Mouse (Mus musculus): ENCODE data around the gene Shpk. TPM values are rescaled to one million over a fixed set of nuclear protein-coding genes. Genes with fewer than 3 reads are reported as not detected.

Shpk gene
- polyA plus RNA-seq, 1 experiment: 1.3 TPM

GRCm38 (mm10) chr11:73236731-73237130, 37.5 kb downstream of the Shpk start:
- Histone ChIP-seq H3K4me2 (ENCODE audit: low read depth) (no peak overlapping the region), H3K79me2 (ENCODE audit: control insufficient read depth, insufficient read depth) (no peaks in the 10 kb centered on the region), H3K36me3 (ENCODE audit: control insufficient read depth, insufficient read depth) (no peaks in the 10 kb centered on the region), H3ac (ENCODE audit: control insufficient read depth, insufficient read length) (no peak overlapping the region), H3K4me3 (no peak overlapping the region), H3K27me3 (ENCODE audit: control insufficient read depth, insufficient read depth, insufficient read length) (peaks cover 10% of the 10 kb centered on the region)
- TF ChIP-seq POLR2A (IDR thresholded peaks at IDR 0.05; ENCODE audit: insufficient read length, low read depth) (no peak), E2F4 (IDR thresholded peaks at IDR 0.05; ENCODE audit: insufficient read depth) (no peak), POLR2AphosphoS2 (IDR thresholded peaks at IDR 0.05; ENCODE audit: insufficient read length, low read depth) (no peak), CEBPB (IDR thresholded peaks at IDR 0.05; ENCODE audit: insufficient read depth, poor library complexity, severe bottlenecking) (no peak), MYOG (IDR thresholded peaks at IDR 0.05; ENCODE audit: control insufficient read depth in 1 of 3, insufficient read depth in 1 of 3, insufficient read length in 2 of 3, low read depth in 2 of 3) (no peak), REST (IDR thresholded peaks at IDR 0.05; ENCODE audit: insufficient read depth, insufficient read length) (no peak), MAX (IDR thresholded peaks at IDR 0.05; ENCODE audit: low read depth) (no peak), SRF (IDR thresholded peaks at IDR 0.05; ENCODE audit: control insufficient read depth, insufficient read length, low read depth) (no peak), TCF12 (IDR thresholded peaks at IDR 0.05; ENCODE audit: insufficient read depth, poor library complexity, severe bottlenecking) (no peak), TCF3 (IDR thresholded peaks at IDR 0.05; ENCODE audit: insufficient read length, low read depth) (no peak), MYOD1 (IDR thresholded peaks at IDR 0.05; ENCODE audit: control insufficient read depth in 1 of 3, insufficient read length in 2 of 3, low read depth in 2 of 3) (no peak), USF1 (IDR thresholded peaks at IDR 0.05; ENCODE audit: low read depth) (no peak)

GRCm38 (mm10) chr11:73242199-73242598, 42.9 kb downstream of the Shpk start:
- Histone ChIP-seq H3K36me3 (ENCODE audit: control insufficient read depth, insufficient read depth) (no peaks in the 10 kb centered on the region), H3K27me3 (ENCODE audit: control insufficient read depth, insufficient read depth, insufficient read length) (peaks cover 10% of the 10 kb centered on the region), H3K4me3 (no peak overlapping the region), H3K4me2 (ENCODE audit: low read depth) (no peak overlapping the region), H3ac (ENCODE audit: control insufficient read depth, insufficient read length) (no peak overlapping the region), H3K79me2 (ENCODE audit: control insufficient read depth, insufficient read depth) (no peaks in the 10 kb centered on the region)
- TF ChIP-seq SRF (IDR thresholded peaks at IDR 0.05; ENCODE audit: control insufficient read depth, insufficient read length, low read depth) (no peak), REST (IDR thresholded peaks at IDR 0.05; ENCODE audit: insufficient read depth, insufficient read length) (no peak), MAX (IDR thresholded peaks at IDR 0.05; ENCODE audit: low read depth) (no peak), USF1 (IDR thresholded peaks at IDR 0.05; ENCODE audit: low read depth) (no peak), TCF12 (IDR thresholded peaks at IDR 0.05; ENCODE audit: insufficient read depth, poor library complexity, severe bottlenecking) (no peak), MYOD1 (IDR thresholded peaks at IDR 0.05; ENCODE audit: control insufficient read depth in 1 of 3, insufficient read length in 2 of 3, low read depth in 2 of 3) (no peak), POLR2AphosphoS2 (IDR thresholded peaks at IDR 0.05; ENCODE audit: insufficient read length, low read depth) (no peak), CEBPB (IDR thresholded peaks at IDR 0.05; ENCODE audit: insufficient read depth, poor library complexity, severe bottlenecking) (no peak), POLR2A (IDR thresholded peaks at IDR 0.05; ENCODE audit: insufficient read length, low read depth) (no peak), MYOG (IDR thresholded peaks at IDR 0.05; ENCODE audit: control insufficient read depth in 1 of 3, insufficient read depth in 1 of 3, insufficient read length in 2 of 3, low read depth in 2 of 3) (no peak), TCF3 (IDR thresholded peaks at IDR 0.05; ENCODE audit: insufficient read length, low read depth) (no peak)

GRCm38 (mm10) chr11:73242777-73243176, 43.5 kb downstream of the Shpk start:
- H3ac ChIP-seq (ENCODE audit: control insufficient read depth, insufficient read length): no peak overlapping the region
- no peak overlapping the region for H3K4me2 ChIP-seq (ENCODE audit: low read depth)
- no peak for TF ChIP-seq POLR2AphosphoS2 (IDR thresholded peaks at IDR 0.05; ENCODE audit: insufficient read length, low read depth)
- no peak for TF ChIP-seq TCF3 (IDR thresholded peaks at IDR 0.05; ENCODE audit: insufficient read length, low read depth)
- TF ChIP-seq POLR2A (IDR thresholded peaks at IDR 0.05; ENCODE audit: insufficient read length, low read depth): no peak
- no peak for TF ChIP-seq SRF (IDR thresholded peaks at IDR 0.05; ENCODE audit: control insufficient read depth, insufficient read length, low read depth)
- no peak for TF ChIP-seq TCF12 (IDR thresholded peaks at IDR 0.05; ENCODE audit: insufficient read depth, poor library complexity, severe bottlenecking)
- no peak for TF ChIP-seq MYOD1 (IDR thresholded peaks at IDR 0.05; ENCODE audit: control insufficient read depth in 1 of 3, insufficient read length in 2 of 3, low read depth in 2 of 3)
- TF ChIP-seq REST (IDR thresholded peaks at IDR 0.05; ENCODE audit: insufficient read depth, insufficient read length): no peak
- no peak for TF ChIP-seq MAX (IDR thresholded peaks at IDR 0.05; ENCODE audit: low read depth)
- no peak for TF ChIP-seq MYOG (IDR thresholded peaks at IDR 0.05; ENCODE audit: control insufficient read depth in 1 of 3, insufficient read depth in 1 of 3, insufficient read length in 2 of 3, low read depth in 2 of 3)
- no peaks in the 10 kb centered on the region for H3K36me3 ChIP-seq (ENCODE audit: control insufficient read depth, insufficient read depth)
- H3K27me3 ChIP-seq (ENCODE audit: control insufficient read depth, insufficient read depth, insufficient read length): peaks cover 10% of the 10 kb centered on the region
- H3K79me2 ChIP-seq (ENCODE audit: control insufficient read depth, insufficient read depth): no peaks in the 10 kb centered on the region
- no peak overlapping the region for H3K4me3 ChIP-seq

- TF ChIP-seq MYOG (IDR thresholded peaks at IDR 0.05; ENCODE audit: control insufficient read depth in 1 of 3, insufficient read depth in 1 of 3, insufficient read length in 2 of 3, low read depth in 2 of 3) (no peak), TCF3 (IDR thresholded peaks at IDR 0.05; ENCODE audit: insufficient read length, low read depth) (no peak), POLR2AphosphoS2 (IDR thresholded peaks at IDR 0.05; ENCODE audit: insufficient read length, low read depth) (no peak), USF1 (IDR thresholded peaks at IDR 0.05; ENCODE audit: low read depth) (no peak), TCF12 (IDR thresholded peaks at IDR 0.05; ENCODE audit: insufficient read depth, poor library complexity, severe bottlenecking) (no peak), POLR2A (IDR thresholded peaks at IDR 0.05; ENCODE audit: insufficient read length, low read depth) (no peak), MAX (IDR thresholded peaks at IDR 0.05; ENCODE audit: low read depth) (no peak), REST (IDR thresholded peaks at IDR 0.05; ENCODE audit: insufficient read depth, insufficient read length) (no peak), E2F4 (IDR thresholded peaks at IDR 0.05; ENCODE audit: insufficient read depth) (no peak), CEBPB (IDR thresholded peaks at IDR 0.05; ENCODE audit: insufficient read depth, poor library complexity, severe bottlenecking) (no peak), MYOD1 (IDR thresholded peaks at IDR 0.05; ENCODE audit: control insufficient read depth in 1 of 3, insufficient read length in 2 of 3, low read depth in 2 of 3) (no peak)
- H3K79me2 ChIP-seq (ENCODE audit: control insufficient read depth, insufficient read depth): no peaks in the 10 kb centered on the region
- no peak overlapping the region for H3ac ChIP-seq (ENCODE audit: control insufficient read depth, insufficient read length)
- no peaks in the 10 kb centered on the region for H3K27me3 ChIP-seq (ENCODE audit: control insufficient read depth, insufficient read depth, insufficient read length)
- no peaks in the 10 kb centered on the region for H3K36me3 ChIP-seq (ENCODE audit: control insufficient read depth, insufficient read depth)
- H3K4me2 ChIP-seq (ENCODE audit: low read depth): no peak overlapping the region
- H3K4me3 ChIP-seq: no peak overlapping the region
Observed at GRCm38 (mm10) chr11:73257362-73257945, 58.2 kb downstream of the Shpk start.
